ENCODE assay signal across 9 mouse cellular contexts in genomic region chr2:33546879-33547278, GRCm38 (mm10).
A peak's percentile ranks its signal among the peaks of the same experiment; 100 is the strongest.
DNase-seq lines count a peak whose midpoint lies in the region; ATAC-seq and TF ChIP-seq lines count a peak whose summit lies in the region.
"Had no signal": no experiment of that assay in that cellular context is flagged by ENCODE, and none has a peak within 500 bp of the region (broad histone marks: within the 10 kb centered on the region; RNA-seq: fewer than 3 reads in every experiment).

No protein-coding gene starts in this region.

- 0 out of 2 replicates have a peak, but pooled peaks have one; percentile 23 for ATAC-seq in heart, embryonic 16.5 days (replicated peaks; ENCODE audit: extremely low read depth, insufficient read depth, low FRiP score)
- ATAC-seq in heart, embryonic 11.5 days (replicated peaks; ENCODE audit: insufficient number of reproducible peaks, low FRiP score, low TSS enrichment) = no peak
- ATAC-seq in Patski = peak; percentile 80
- ATAC-seq in hindbrain, postnatal 0 days = peak; percentile 64
- peak; percentile 67 for ATAC-seq in lung, postnatal 0 days

- CTCF ChIA-PET in Patski (lab: Charles Lee) = interaction anchor here (1.3 to 3.7 kb wide), 3 partner anchors 11 to 36 kb away, joined by 3 to 14 read pairs (median 3); no protein-coding TSS in a partner anchor

- in situ Hi-C loops in Patski (cut with MboI; ENCODE audit: low pct_unique_long_range_greater_than_20kb) = no loop called here

- DNase-seq in Patski (ENCODE audit: low read depth, low spot score) = peak; percentile 98
- DNase-seq in embryo, embryonic 10 days (ENCODE audit: low spot score) = peak; percentile 52
- peak; percentile 97 for DNase-seq in hindbrain, postnatal 0 days (ENCODE audit: low spot score)
- DNase-seq in lung, postnatal 0 days (ENCODE audit: low spot score) = peak; percentile 89
- DNase-seq in right cerebral cortex, postnatal 10 days (ENCODE audit: low spot score in 2 of 2) = peak; percentile 97 to 98
- no peak for DNase-seq in urinary bladder, postnatal 10 days (ENCODE audit: low spot score)

- TF ChIP-seq CTCF in Patski (IDR thresholded peaks at IDR 0.05) = no peak
- no peak for TF ChIP-seq CTCF in hindbrain, postnatal 0 days (IDR thresholded peaks at IDR 0.05; ENCODE audit: low read depth)
- no peak for TF ChIP-seq CTCF in lung, postnatal 0 days (IDR thresholded peaks at IDR 0.05)

- no peak for TF ChIP-seq EP300 in lung, postnatal 0 days (IDR thresholded peaks at IDR 0.05)

- H3K9me3 ChIP-seq in heart, embryonic 16.5 days (replicated peaks; ENCODE audit: control insufficient read depth, low read length) = no peaks in the 10 kb centered on the region; the same call in 1 of the 2 replicates
- H3K9me3 ChIP-seq in heart, embryonic 11.5 days (replicated peaks; ENCODE audit: control insufficient read depth, low read length) = no peaks in the 10 kb centered on the region
- H3K9me3 ChIP-seq in hindbrain, postnatal 0 days (ENCODE audit: low read length) = no peaks in the 10 kb centered on the region
- no peaks in the 10 kb centered on the region for H3K9me3 ChIP-seq in lung, postnatal 0 days (ENCODE audit: low read length)
- H3K9me3 ChIP-seq: heart, embryonic 15.5 days had no signal

- 37% methylated on average over 6 of the region's 6 CpGs for WGBS in heart, embryonic 16.5 days
- WGBS in heart, embryonic 11.5 days (ENCODE audit: insufficient replicate concordance) = 24% methylated on average over 6 of the region's 6 CpGs
- 9% methylated on average over 6 of the region's 6 CpGs for WGBS in hindbrain, postnatal 0 days
- 20% methylated on average over 6 of the region's 6 CpGs for WGBS in lung, postnatal 0 days

- peaks cover 44% of the 10 kb centered on the region for H3K27me3 ChIP-seq in heart, embryonic 16.5 days (ENCODE audit: control insufficient read depth, insufficient read depth, low read length)
- peaks cover 47% of the 10 kb centered on the region for H3K27me3 ChIP-seq in heart, embryonic 11.5 days (ENCODE audit: control insufficient read depth, insufficient read depth, low read length)
- no peaks in the 10 kb centered on the region for H3K27me3 ChIP-seq in Patski
- H3K27me3 ChIP-seq in hindbrain, postnatal 0 days (ENCODE audit: insufficient read depth, low read length) = no peaks in the 10 kb centered on the region
- H3K27me3 ChIP-seq in lung, postnatal 0 days (replicated peaks; ENCODE audit: insufficient read depth, low read length) = peaks cover 13% of the 10 kb centered on the region; the same call in 1 of the 2 replicates

- no peak overlapping the region for H3K4me2 ChIP-seq in heart, embryonic 16.5 days (ENCODE audit: low read depth, low read length)
- no peak overlapping the region for H3K4me2 ChIP-seq in heart, embryonic 11.5 days
- 0 out of 2 replicates have a peak overlapping the region, but pooled peaks have one; percentile 0 for H3K4me2 ChIP-seq in hindbrain, postnatal 0 days (ENCODE audit: low read depth, low read length)
- no peak overlapping the region for H3K4me2 ChIP-seq in lung, postnatal 0 days (replicated peaks; ENCODE audit: low read depth, low read length)
- H3K4me2 ChIP-seq: heart, embryonic 15.5 days had no signal

- POLR2A ChIA-PET in Patski (lab: Charles Lee) = interaction anchor here (0.8 kb wide), 1 partner anchor 12 kb away, joined by 5 read pairs; no protein-coding TSS in a partner anchor

- H3K4me3 ChIP-seq in heart, embryonic 16.5 days (ENCODE audit: low read length) = no peak overlapping the region
- no peak overlapping the region for H3K4me3 ChIP-seq in heart, embryonic 11.5 days (ENCODE audit: low read depth, low read length)
- H3K4me3 ChIP-seq in hindbrain, postnatal 0 days (ENCODE audit: low read length) = no peak overlapping the region
- H3K4me3 ChIP-seq in lung, postnatal 0 days (ENCODE audit: low read depth, low read length) = no peak overlapping the region
- H3K4me3 ChIP-seq: heart, embryonic 15.5 days had no signal

- no peak overlapping the region for H3K9ac ChIP-seq in heart, embryonic 16.5 days (ENCODE audit: low read length)
- no peak overlapping the region for H3K9ac ChIP-seq in heart, embryonic 11.5 days (ENCODE audit: low read depth, low read length)
- H3K9ac ChIP-seq in hindbrain, postnatal 0 days (replicated peaks; ENCODE audit: low read length) = 0 out of 2 replicates have a peak overlapping the region, but pooled peaks have one; percentile 37
- H3K9ac ChIP-seq in lung, postnatal 0 days (replicated peaks; ENCODE audit: low read depth) = no peak overlapping the region
- H3K9ac ChIP-seq: heart, embryonic 15.5 days had no signal

- no peak overlapping the region for H3K27ac ChIP-seq in heart, embryonic 16.5 days (ENCODE audit: low read length)
- H3K27ac ChIP-seq in heart, embryonic 11.5 days (ENCODE audit: low read depth, low read length) = no peak overlapping the region
- peak overlapping the region; percentile 90 for H3K27ac ChIP-seq in hindbrain, postnatal 0 days
- H3K27ac ChIP-seq in lung, postnatal 0 days (ENCODE audit: low read length) = no peak overlapping the region
- H3K27ac ChIP-seq: heart, embryonic 15.5 days had no signal

- H3K36me3 ChIP-seq in heart, embryonic 16.5 days (ENCODE audit: control insufficient read depth, insufficient read depth) = no peaks in the 10 kb centered on the region
- H3K36me3 ChIP-seq in heart, embryonic 11.5 days (ENCODE audit: control insufficient read depth, insufficient read depth, low read length) = no peaks in the 10 kb centered on the region
- H3K36me3 ChIP-seq in hindbrain, postnatal 0 days (ENCODE audit: insufficient read depth, low read length) = no peaks in the 10 kb centered on the region
- no peaks in the 10 kb centered on the region for H3K36me3 ChIP-seq in lung, postnatal 0 days (ENCODE audit: insufficient read depth, low read length)
- H3K36me3 ChIP-seq: heart, embryonic 15.5 days had no signal

- H3K4me1 ChIP-seq in heart, embryonic 16.5 days (ENCODE audit: control insufficient read depth, insufficient read depth, low read length) = peaks cover 9% of the 10 kb centered on the region
- H3K4me1 ChIP-seq in heart, embryonic 11.5 days (ENCODE audit: control insufficient read depth, insufficient read depth, low read length) = 0 out of 2 replicates have a peak, but pooled peaks cover 5% of the 10 kb centered on the region
- peaks cover 21% of the 10 kb centered on the region; the same call in 1 of the 2 replicates for H3K4me1 ChIP-seq in hindbrain, postnatal 0 days (ENCODE audit: insufficient read depth, low read length)
- peaks cover 7% of the 10 kb centered on the region; the same call in 1 of the 2 replicates for H3K4me1 ChIP-seq in lung, postnatal 0 days (ENCODE audit: insufficient read depth, low read depth, low read length)
